In the genomic region with DNA sequence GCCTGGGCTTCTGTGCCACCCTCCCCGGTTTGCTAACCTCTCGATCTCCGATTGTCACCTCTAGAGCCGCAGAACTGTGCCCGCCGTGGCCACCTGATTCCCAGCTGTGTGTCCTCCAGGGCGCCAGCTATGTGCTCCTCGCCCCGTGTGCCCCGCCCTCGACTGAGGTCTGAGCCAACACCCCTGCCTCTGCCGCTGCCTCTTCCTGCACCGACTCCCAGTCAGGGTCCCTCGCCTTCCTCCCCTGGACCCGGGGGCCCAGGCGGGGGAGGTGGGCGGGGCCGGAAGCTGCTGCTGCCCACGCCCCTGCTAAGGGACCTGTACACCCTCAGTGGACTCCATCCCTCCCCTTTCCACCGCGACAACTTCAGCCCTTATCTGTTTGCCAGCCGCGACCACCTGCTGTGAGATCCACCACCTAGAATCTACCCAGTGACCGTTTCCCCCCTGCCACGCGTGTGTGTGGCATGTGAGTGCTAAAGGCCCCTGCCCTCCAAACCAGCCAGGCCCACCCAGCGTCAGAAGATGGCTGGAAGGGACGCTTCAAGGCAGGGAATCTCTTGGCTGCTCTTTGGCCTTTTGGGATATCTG, we compare ENCODE assay signal across 10 mouse cellular contexts. TPM values are rescaled to one million over a fixed set of nuclear protein-coding genes. Genes with fewer than 3 reads are reported as not detected.
DNase-seq lines count a peak whose midpoint lies in the region; ATAC-seq lines count a peak whose summit lies in the region.
"Had no signal": no experiment of that assay in that cellular context is flagged by ENCODE, and none has a peak within 500 bp of the region (broad histone marks: within the 10 kb centered on the region; RNA-seq: fewer than 3 reads in every experiment).

No protein-coding gene starts in this region.

- H3K4me1 ChIP-seq in heart, embryonic 14.5 days (ENCODE audit: control insufficient read depth in 2 of 2, insufficient read depth in 2 of 2, low read length in 2 of 2): 0 out of 4 replicates have a peak, but pooled peaks cover 0 to 3% of the 10 kb centered on the region in 2 experiments
- H3K4me1 ChIP-seq in neural tube, embryonic 12.5 days: peaks cover 6% of the 10 kb centered on the region
- peaks cover 3% of the 10 kb centered on the region; the same call in 1 of the 2 replicates for H3K4me1 ChIP-seq in neural tube, embryonic 15.5 days
- no peaks in the 10 kb centered on the region for H3K4me1 ChIP-seq in intestine, embryonic 16.5 days (ENCODE audit: control insufficient read depth, insufficient read depth, low read length)
- H3K4me1 ChIP-seq in stomach, embryonic 16.5 days (ENCODE audit: control insufficient read depth, insufficient read depth, low read length): 0 out of 2 replicates have a peak, but pooled peaks cover 10% of the 10 kb centered on the region

- WGBS in heart, embryonic 14.5 days: 4% methylated on average over 28 of the region's 28 CpGs
- WGBS in neural tube, embryonic 12.5 days: 7% methylated on average over 28 of the region's 28 CpGs
- 12% methylated on average over 26 of the region's 28 CpGs for WGBS in neural tube, embryonic 15.5 days
- WGBS in intestine, embryonic 16.5 days: 8% methylated on average over 26 of the region's 28 CpGs
- 8% methylated on average over 28 of the region's 28 CpGs for WGBS in stomach, embryonic 16.5 days

- H3K9ac ChIP-seq in heart, embryonic 14.5 days (ENCODE audit: low read length): no peak overlapping the region
- no peak overlapping the region for H3K9ac ChIP-seq in neural tube, embryonic 12.5 days
- no peak overlapping the region for H3K9ac ChIP-seq in neural tube, embryonic 15.5 days (replicated peaks)
- H3K9ac ChIP-seq in intestine, embryonic 16.5 days (ENCODE audit: low read depth, low read length): no peak overlapping the region
- no peak overlapping the region for H3K9ac ChIP-seq in stomach, embryonic 16.5 days (ENCODE audit: low read length)

- H3K9me3 ChIP-seq in heart, embryonic 14.5 days (ENCODE audit: control insufficient read depth, low read length): no peaks in the 10 kb centered on the region
- no peaks in the 10 kb centered on the region for H3K9me3 ChIP-seq in neural tube, embryonic 12.5 days
- no peaks in the 10 kb centered on the region for H3K9me3 ChIP-seq in neural tube, embryonic 15.5 days (replicated peaks)
- no peaks in the 10 kb centered on the region for H3K9me3 ChIP-seq in intestine, embryonic 16.5 days (ENCODE audit: control insufficient read depth, low read length)
- no peaks in the 10 kb centered on the region for H3K9me3 ChIP-seq in stomach, embryonic 16.5 days (replicated peaks; ENCODE audit: control insufficient read depth, low read length)

- H3K4me2 ChIP-seq in heart, embryonic 14.5 days (ENCODE audit: low read length): peak overlapping the region; percentile 9; the same call in 1 of the 2 replicates
- peak overlapping the region; percentile 32; the same call in 1 of the 2 replicates for H3K4me2 ChIP-seq in neural tube, embryonic 12.5 days (replicated peaks)
- no peak overlapping the region for H3K4me2 ChIP-seq in neural tube, embryonic 15.5 days
- no peak overlapping the region for H3K4me2 ChIP-seq in intestine, embryonic 16.5 days (ENCODE audit: low read depth, low read length)
- H3K4me2 ChIP-seq in stomach, embryonic 16.5 days (ENCODE audit: low read depth, low read length): 0 out of 2 replicates have a peak overlapping the region, but pooled peaks have one; percentile 29

- no peak for ATAC-seq in heart, embryonic 14.5 days (ENCODE audit: insufficient number of reproducible peaks, insufficient read depth, low FRiP score, low read depth)
- ATAC-seq in neural tube, embryonic 12.5 days (ENCODE audit: low FRiP score, low read depth): no peak
- ATAC-seq in neural tube, embryonic 15.5 days (ENCODE audit: low FRiP score): no peak
- ATAC-seq in intestine, embryonic 16.5 days: peak; percentile 39; the same call in 1 of the 2 replicates
- ATAC-seq in stomach, embryonic 16.5 days (ENCODE audit: insufficient read depth, low FRiP score): no peak

- H3K27me3 ChIP-seq in heart, embryonic 14.5 days (ENCODE audit: control insufficient read depth, insufficient read depth, low read length): peaks cover 26% of the 10 kb centered on the region
- peaks cover 19% of the 10 kb centered on the region for H3K27me3 ChIP-seq in neural tube, embryonic 12.5 days (replicated peaks)
- 0 out of 2 replicates have a peak, but pooled peaks cover 5% of the 10 kb centered on the region for H3K27me3 ChIP-seq in neural tube, embryonic 15.5 days (replicated peaks)
- peaks cover 6% of the 10 kb centered on the region; the same call in 1 of the 2 replicates for H3K27me3 ChIP-seq in intestine, embryonic 16.5 days (replicated peaks; ENCODE audit: control insufficient read depth, insufficient read depth, low read length)
- H3K27me3 ChIP-seq in stomach, embryonic 16.5 days (ENCODE audit: control insufficient read depth, insufficient read depth, low read length): no peaks in the 10 kb centered on the region; the same call in 1 of the 2 replicates

- no peak for DNase-seq in heart, adult 11 months
- no peak for DNase-seq in left cerebral cortex, adult 8-10 months (ENCODE audit: low spot score in 2 of 2)
- no peak for DNase-seq in lung, postnatal 36 days
- DNase-seq: right cerebral cortex, adult 18-20 months; thymus, adult 2 months had no signal

- no peaks in the 10 kb centered on the region for H3K36me3 ChIP-seq in heart, embryonic 14.5 days (ENCODE audit: control insufficient read depth, insufficient read depth, low read length)
- H3K36me3 ChIP-seq in neural tube, embryonic 12.5 days: peaks cover 9% of the 10 kb centered on the region; the same call in 1 of the 2 replicates
- H3K36me3 ChIP-seq in neural tube, embryonic 15.5 days: peaks cover 36% of the 10 kb centered on the region
- no peaks in the 10 kb centered on the region for H3K36me3 ChIP-seq in intestine, embryonic 16.5 days (ENCODE audit: control insufficient read depth, insufficient read depth, low read length)
- H3K36me3 ChIP-seq in stomach, embryonic 16.5 days (ENCODE audit: control insufficient read depth, insufficient read depth, low read length): no peaks in the 10 kb centered on the region

- no peak overlapping the region for H3K27ac ChIP-seq in heart, embryonic 14.5 days (replicated peaks in 1 of 2; ENCODE audit: control insufficient read depth in 1 of 2, insufficient read depth in 1 of 2, low read depth in 2 of 2, low read length in 2 of 2)
- H3K27ac ChIP-seq in neural tube, embryonic 12.5 days: no peak overlapping the region
- H3K27ac ChIP-seq in neural tube, embryonic 15.5 days (replicated peaks): no peak overlapping the region
- H3K27ac ChIP-seq in intestine, embryonic 16.5 days (ENCODE audit: low read length): no peak overlapping the region
- H3K27ac ChIP-seq in stomach, embryonic 16.5 days (ENCODE audit: low read length): no peak overlapping the region

- no peak overlapping the region for H3K4me3 ChIP-seq in heart, embryonic 14.5 days (ENCODE audit: control insufficient read depth in 1 of 2, insufficient read depth in 1 of 2, low read depth in 1 of 2, low read length in 2 of 2)
- H3K4me3 ChIP-seq in neural tube, embryonic 12.5 days: no peak overlapping the region
- H3K4me3 ChIP-seq in neural tube, embryonic 15.5 days (replicated peaks): no peak overlapping the region
- no peak overlapping the region for H3K4me3 ChIP-seq in intestine, embryonic 16.5 days (ENCODE audit: low read length)
- H3K4me3 ChIP-seq in stomach, embryonic 16.5 days (replicated peaks; ENCODE audit: low read length): no peak overlapping the region

RNA-seq across cellular contexts. Expression of a gene that starts 7.9 kb away (rescaled TPM):
- polyA plus RNA-seq in heart, embryonic 14.5 days (2014; fragmentation: Nextera tagmentation; extraction: Ambion mirVana): 8.3 and 9.8 TPM in 2 replicates
- polyA plus RNA-seq in neural tube, embryonic 12.5 days (2016; fragmentation: Nextera tagmentation; extraction: Ambion mirVana): 8.1 and 9.7 TPM in 2 replicates
- polyA plus RNA-seq in neural tube, embryonic 15.5 days (2015; fragmentation: Nextera tagmentation; extraction: Ambion mirVana): 9.5 and 10.8 TPM in 2 replicates
- polyA plus RNA-seq in intestine, embryonic 16.5 days (2015; fragmentation: Nextera tagmentation; extraction: Ambion mirVana): 5.9 and 6.5 TPM in 2 replicates
- polyA plus RNA-seq in stomach, embryonic 16.5 days (2015; fragmentation: Nextera tagmentation; extraction: Ambion mirVana): 5.6 and 6.0 TPM in 2 replicates
- total RNA-seq in left cerebral cortex, adult 8-10 months (2022): 10 to 100 TPM; 13.2 to 15.0 (median 14.8) TPM

RNA-seq across cellular contexts. Expression of a gene that starts 10.8 kb away (rescaled TPM):
- 2.4 and 4.5 TPM in 2 replicates for polyA plus RNA-seq in heart, embryonic 14.5 days (2014; fragmentation: Nextera tagmentation; extraction: Ambion mirVana)
- 53.3 and 56.2 TPM in 2 replicates for polyA plus RNA-seq in neural tube, embryonic 12.5 days (2016; fragmentation: Nextera tagmentation; extraction: Ambion mirVana)
- 86.4 and 100 TPM in 2 replicates for polyA plus RNA-seq in neural tube, embryonic 15.5 days (2015; fragmentation: Nextera tagmentation; extraction: Ambion mirVana)
- polyA plus RNA-seq in intestine, embryonic 16.5 days (2015; fragmentation: Nextera tagmentation; extraction: Ambion mirVana): 5.2 and 6.2 TPM in 2 replicates
- 6.9 and 7.1 TPM in 2 replicates for polyA plus RNA-seq in stomach, embryonic 16.5 days (2015; fragmentation: Nextera tagmentation; extraction: Ambion mirVana)
- 100 to 1,000 TPM; 133 to 152 (median 147) TPM for total RNA-seq in left cerebral cortex, adult 8-10 months (2022)

RNA-seq across cellular contexts. Expression of a gene that starts 15.7 kb away (rescaled TPM):
- polyA plus RNA-seq in heart, embryonic 14.5 days (2014; fragmentation: Nextera tagmentation; extraction: Ambion mirVana): 2.6 and 4.9 TPM in 2 replicates
- polyA plus RNA-seq in neural tube, embryonic 12.5 days (2016; fragmentation: Nextera tagmentation; extraction: Ambion mirVana): 3.5 and 4.0 TPM in 2 replicates
- polyA plus RNA-seq in neural tube, embryonic 15.5 days (2015; fragmentation: Nextera tagmentation; extraction: Ambion mirVana): 1.0 and 2.2 TPM in 2 replicates
- polyA plus RNA-seq in intestine, embryonic 16.5 days (2015; fragmentation: Nextera tagmentation; extraction: Ambion mirVana): 4.8 and 6.4 TPM in 2 replicates
- 10.4 and 11.8 TPM in 2 replicates for polyA plus RNA-seq in stomach, embryonic 16.5 days (2015; fragmentation: Nextera tagmentation; extraction: Ambion mirVana)
- 10 to 100 TPM; 12.9 to 15.3 (median 14.4) TPM for total RNA-seq in left cerebral cortex, adult 8-10 months (2022)

RNA-seq across cellular contexts. Expression of a gene that starts 20.3 kb away (rescaled TPM):
- 48.1 and 58.8 TPM in 2 replicates for polyA plus RNA-seq in heart, embryonic 14.5 days (2014; fragmentation: Nextera tagmentation; extraction: Ambion mirVana)
- 36.1 and 42.3 TPM in 2 replicates for polyA plus RNA-seq in neural tube, embryonic 12.5 days (2016; fragmentation: Nextera tagmentation; extraction: Ambion mirVana)
- 52.8 and 54.6 TPM in 2 replicates for polyA plus RNA-seq in neural tube, embryonic 15.5 days (2015; fragmentation: Nextera tagmentation; extraction: Ambion mirVana)
- 93.9 and 97.0 TPM in 2 replicates for polyA plus RNA-seq in intestine, embryonic 16.5 days (2015; fragmentation: Nextera tagmentation; extraction: Ambion mirVana)
- polyA plus RNA-seq in stomach, embryonic 16.5 days (2015; fragmentation: Nextera tagmentation; extraction: Ambion mirVana): 74.5 and 81.2 TPM in 2 replicates
- total RNA-seq in left cerebral cortex, adult 8-10 months (2022): 10 to 100 TPM; 36.3 to 42.6 (median 39.4) TPM

RNA-seq across cellular contexts. Expression of a gene that starts 20.4 kb away (rescaled TPM):
- 2.4 and 3.0 TPM in 2 replicates for polyA plus RNA-seq in heart, embryonic 14.5 days (2014; fragmentation: Nextera tagmentation; extraction: Ambion mirVana)
- polyA plus RNA-seq in neural tube, embryonic 12.5 days (2016; fragmentation: Nextera tagmentation; extraction: Ambion mirVana): 6.4 and 6.6 TPM in 2 replicates
- polyA plus RNA-seq in neural tube, embryonic 15.5 days (2015; fragmentation: Nextera tagmentation; extraction: Ambion mirVana): 8.9 and 10.0 TPM in 2 replicates
- 2.6 and 3.5 TPM in 2 replicates for polyA plus RNA-seq in intestine, embryonic 16.5 days (2015; fragmentation: Nextera tagmentation; extraction: Ambion mirVana)
- polyA plus RNA-seq in stomach, embryonic 16.5 days (2015; fragmentation: Nextera tagmentation; extraction: Ambion mirVana): 3.4 and 4.6 TPM in 2 replicates
- 10 to 100 TPM; 12.9 to 19.5 (median 16.0) TPM for total RNA-seq in left cerebral cortex, adult 8-10 months (2022)

Comparison
In these comparisons a context has a peak if more than half of its experiments do, and no peak if none do; other contexts are left out.
1. H3K4me2 ChIP-seq: peak in heart, embryonic 14.5 days (single experiment), neural tube, embryonic 12.5 days (single experiment) and stomach, embryonic 16.5 days (single experiment); none in neural tube, embryonic 15.5 days (single experiment) and intestine, embryonic 16.5 days (single experiment).